Mouse (Mus musculus) adrenal gland, adult 2 months (tissue): ENCODE measurements around the gene Stfa3. TPM values are rescaled to one million over a fixed set of nuclear protein-coding genes. Genes with fewer than 3 reads are reported as not detected.
"Not testable (repeated sequence)": the region's sequence is repeated elsewhere in the genome, so short reads cannot be mapped to it uniquely, and the experiment has no call there.

Experiments
- DNase-seq: peaks from one replicate; pipeline ENCODE4 v3.0.0; 2021
- long read RNA-seq: library from polyadenylated mRNA; stranded (forward); transcript quantifications from one replicate; pipeline ENCODE4 v2.0.0, GENCODE M21; 2021
- polyA plus RNA-seq: library from polyadenylated mRNA; depleted of rRNA; stranded (reverse); fragments of >200 nt; gene quantifications from 2 replicates; pipeline ENCODE4 v1.2.3, GENCODE M21; 2012; rRNA removed
- total RNA-seq, 2 experiments: library from RNA; stranded (reverse); gene quantifications; 2 replicates each; pipeline ENCODE4 v1.2.3; 2021

The Stfa3 gene
- total RNA-seq (not detected), polyA plus RNA-seq (not detected in 2 replicates)
- long read RNA-seq, result 0 reads

- DNase-seq, result no peak
These were observed at the start of gene Stfa3 for GRCm38 (mm10) chr16:36455342-36455802. TSS of gene Stfa3 (minus strand) at chr16:36455392.

DNA sequence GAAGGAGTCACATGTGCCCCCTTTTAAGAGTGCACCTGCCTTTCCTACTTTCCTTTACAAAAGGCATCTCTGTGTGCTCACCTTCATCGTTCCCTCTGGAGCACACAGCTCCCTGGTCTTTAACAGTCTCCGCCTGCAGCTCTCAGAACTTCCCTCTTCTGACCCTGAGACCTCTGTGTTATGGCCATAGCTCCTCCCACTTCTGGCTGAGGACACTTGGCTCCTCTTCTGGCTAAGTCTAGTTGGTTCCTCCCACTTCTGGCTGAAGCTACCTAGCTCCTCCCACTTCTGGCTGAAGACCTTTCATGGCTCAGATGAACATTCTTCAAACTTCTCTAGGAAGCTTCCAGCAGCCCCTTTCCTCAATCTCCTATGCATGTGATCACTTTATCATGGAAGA, 47.1 kb upstream of the Stfa3 start:
- peak; percentile 2 for DNase-seq

GRCm38 (mm10) chr16:36492420-36492819, 37.2 kb upstream of the Stfa3 start:
- no peak for DNase-seq

- DNase-seq, result no peak
These were observed 21.7 kb upstream of the Stfa3 start for GRCm38 (mm10) chr16:36476866-36477265.

DNA sequence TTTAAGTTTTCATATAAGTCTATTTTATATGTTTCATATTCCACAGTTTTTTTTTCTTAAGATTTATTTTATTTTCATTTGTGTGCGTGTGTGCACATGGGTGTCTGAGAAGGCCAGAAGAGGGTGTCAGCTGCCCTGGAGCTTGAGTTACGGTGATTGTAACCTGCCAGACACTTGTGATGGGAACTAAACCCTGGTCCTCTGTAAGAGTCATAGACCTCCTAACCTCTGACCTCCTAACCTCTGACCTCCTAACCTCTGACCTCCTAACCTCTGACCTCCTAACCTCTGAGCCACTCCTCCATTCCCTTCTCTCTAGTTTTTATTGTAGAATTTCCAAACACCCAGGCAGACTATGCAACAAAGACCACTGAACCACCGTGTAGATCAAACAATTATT, 20.3 kb upstream of the Stfa3 start:
- no peak for DNase-seq

DNA sequence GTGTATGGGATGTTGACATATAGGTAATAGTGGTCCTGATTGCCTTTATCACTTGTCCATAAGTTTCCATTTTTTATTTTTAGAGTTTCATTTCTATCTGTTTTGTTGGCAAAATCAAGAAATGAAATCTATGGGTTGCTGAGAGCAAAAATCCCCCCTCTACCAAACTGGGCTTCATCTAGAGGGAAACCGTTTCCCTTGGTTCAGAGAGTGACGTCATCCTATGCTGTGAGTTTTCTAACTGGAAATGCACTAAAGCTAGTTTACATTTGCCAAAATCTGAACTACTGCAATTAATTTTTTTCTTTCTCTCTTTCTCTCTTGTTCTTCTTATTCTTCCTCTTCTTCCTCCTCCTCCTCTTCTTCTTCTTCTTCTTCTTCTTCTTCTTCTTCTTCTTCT, 19.7 kb upstream of the Stfa3 start:
- DNase-seq, result no peak

DNA sequence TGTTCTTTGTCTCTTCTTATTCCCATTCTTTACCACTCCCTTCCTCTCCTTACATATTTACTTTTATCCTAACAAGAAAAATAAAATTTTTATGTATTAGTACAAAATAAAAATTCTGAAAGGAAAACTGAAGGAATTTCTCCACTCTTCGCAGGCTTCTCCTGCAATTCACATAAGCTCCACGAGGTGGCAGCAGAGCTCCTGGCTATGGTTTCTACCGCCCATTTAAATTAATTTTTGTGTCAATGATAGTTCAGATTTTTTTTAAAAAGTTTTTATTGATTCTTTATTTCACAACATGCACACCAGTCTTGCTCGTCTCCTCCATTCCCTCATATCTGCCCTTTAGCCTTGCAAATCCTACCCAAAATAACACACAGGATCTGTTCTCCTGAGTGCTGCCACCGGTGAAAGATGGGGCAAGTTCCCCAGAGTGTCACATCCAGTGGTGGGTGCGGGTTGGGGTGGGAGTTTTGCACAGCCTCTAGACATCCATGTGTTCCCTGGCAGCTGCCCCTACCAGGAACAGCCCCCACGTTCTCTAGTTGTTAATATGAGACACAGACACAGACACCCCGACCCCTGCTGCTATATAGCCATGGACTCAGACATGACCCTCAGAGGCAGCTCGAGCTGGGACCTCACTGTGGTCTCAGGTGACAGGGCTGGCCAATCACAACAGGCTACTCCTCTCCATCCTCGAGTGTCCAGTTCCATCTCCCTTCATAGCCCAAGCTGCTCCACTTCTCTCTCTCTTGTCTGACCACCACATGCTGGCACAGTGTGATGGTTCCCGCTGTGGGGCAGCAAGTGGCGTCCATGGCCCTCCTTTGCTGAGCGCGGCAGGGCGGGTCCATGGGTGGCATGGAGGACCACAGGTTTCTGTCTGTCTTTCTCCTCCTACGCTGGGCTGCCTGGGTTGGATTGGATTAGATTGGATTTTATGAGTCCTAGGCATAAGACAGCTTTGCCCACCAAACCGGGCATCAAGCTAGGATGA, 18.3 kb upstream of the Stfa3 start:
- DNase-seq, result peak; percentile 19

- DNase-seq, result no peak
These were observed 16.0 kb upstream of the Stfa3 start for GRCm38 (mm10) chr16:36471066-36471633.

GRCm38 (mm10) chr16:36469955-36470478, 14.8 kb upstream of the Stfa3 start:
- peak; percentile 30 for DNase-seq

DNA sequence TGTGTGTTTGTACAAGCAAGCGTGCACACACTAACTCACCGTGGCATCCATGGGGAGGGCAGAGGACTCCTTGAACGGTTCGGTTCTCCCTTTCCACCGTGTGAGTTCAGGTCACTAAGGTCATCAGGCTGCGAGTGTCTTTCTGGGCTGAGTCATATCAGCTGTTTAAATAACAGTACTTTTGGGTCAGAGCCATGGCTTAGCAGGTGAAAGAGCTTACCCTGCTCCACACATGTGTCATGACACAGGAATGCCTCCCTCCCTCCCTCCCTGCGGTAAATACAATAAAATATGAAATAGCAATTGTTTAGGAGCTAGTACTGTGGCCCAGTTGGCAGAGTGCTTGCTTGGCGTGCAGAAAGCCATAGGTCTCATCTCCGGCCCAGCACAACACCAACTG, 14.2 kb upstream of the Stfa3 start:
- DNase-seq, result no peak

DNA sequence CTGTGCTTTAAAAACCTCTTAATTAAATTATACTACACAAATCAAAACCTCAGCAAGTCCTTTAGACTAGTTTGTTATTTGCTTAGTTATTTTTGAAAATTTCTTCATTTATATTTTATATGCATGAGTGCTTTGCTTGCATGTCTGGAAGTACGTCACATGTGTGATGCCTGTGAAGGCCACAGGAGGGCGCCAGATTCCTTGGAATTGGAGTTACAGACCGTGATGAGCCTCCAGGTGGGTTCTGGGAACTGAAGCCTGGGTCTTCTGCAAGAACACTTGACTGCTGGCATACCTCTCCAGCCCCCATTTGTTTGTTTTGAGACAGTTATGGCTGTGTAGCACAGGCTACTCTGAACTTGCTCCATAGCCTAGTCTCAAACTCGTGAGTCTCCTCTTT, 13.7 kb upstream of the Stfa3 start:
- no peak for DNase-seq

DNA sequence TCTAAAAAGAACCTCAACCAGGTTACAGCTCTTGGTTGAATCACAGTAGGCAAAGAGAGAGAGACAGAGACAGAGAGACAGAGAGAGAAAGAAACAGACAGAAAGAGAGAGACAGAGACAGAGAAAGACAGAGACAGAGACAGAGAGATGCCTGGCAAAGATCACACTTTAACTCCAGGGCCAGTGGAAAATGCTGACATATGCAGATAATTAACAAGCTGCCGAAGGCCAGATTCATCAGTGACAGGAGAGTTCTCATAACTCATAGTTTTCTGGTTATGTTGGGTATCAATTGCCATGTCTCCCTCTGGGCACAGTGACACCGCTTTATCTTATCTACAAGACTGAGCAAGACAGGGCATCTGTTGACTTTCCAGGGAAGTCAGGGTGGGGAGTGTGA, 12.7 kb upstream of the Stfa3 start:
- DNase-seq, result no peak

GRCm38 (mm10) chr16:36465436-36465835, 10.2 kb upstream of the Stfa3 start:
- no peak for DNase-seq

GRCm38 (mm10) chr16:36464076-36464475, 8.9 kb upstream of the Stfa3 start:
- peak; percentile 75 for DNase-seq

GRCm38 (mm10) chr16:36460426-36460825, 5.2 kb upstream of the Stfa3 start:
- DNase-seq, result no peak

- not testable (repeated sequence) for DNase-seq
These were observed 34.2 kb downstream of the Stfa3 start for GRCm38 (mm10) chr16:36420979-36421378.

GRCm38 (mm10) chr16:36408357-36408756, 46.8 kb downstream of the Stfa3 start, which contains the start of gene Stfa2:
TSS of gene Stfa2 (minus strand) at chr16:36408457.
- DNase-seq, result no peak

Other genes with a start within 250 kb of the Stfa3 start
- not detected for gene Gm5416, start 245.0 kb downstream of the Stfa3 start, total RNA-seq
- gene Gm5416, start 245.0 kb downstream of the Stfa3 start, polyA plus RNA-seq, result not detected in 2 replicates
- gene 2010005H15Rik, start 233.9 kb downstream of the Stfa3 start, total RNA-seq, result 1 to 10 TPM in 1 of 2 experiments, not detected in 1; 3.5 TPM
- not detected in 2 replicates for gene 2010005H15Rik, start 233.9 kb downstream of the Stfa3 start, polyA plus RNA-seq
- gene Stfa1, start 178.4 kb downstream of the Stfa3 start, total RNA-seq, result not detected
- not detected in 2 replicates for gene Stfa1, start 178.4 kb downstream of the Stfa3 start, polyA plus RNA-seq
- gene BC117090, start 121.1 kb downstream of the Stfa3 start, total RNA-seq, result not detected
- not detected in 2 replicates for gene BC117090, start 121.1 kb downstream of the Stfa3 start, polyA plus RNA-seq
- gene BC100530, start 87.6 kb downstream of the Stfa3 start, total RNA-seq, result not detected
- not detected in 2 replicates for gene BC100530, start 87.6 kb downstream of the Stfa3 start, polyA plus RNA-seq
- gene Stfa2, start 46.9 kb downstream of the Stfa3 start, total RNA-seq, result not detected
- not detected in 2 replicates for gene Stfa2, start 46.9 kb downstream of the Stfa3 start, polyA plus RNA-seq
- gene Casr, start 106.7 kb upstream of the Stfa3 start, total RNA-seq, result not detected
- gene Casr, start 106.7 kb upstream of the Stfa3 start, polyA plus RNA-seq, result not detected in 2 replicates
- gene Cd86, start 210.7 kb upstream of the Stfa3 start, total RNA-seq, result 1 to 10 TPM; 1.6 to 2.8 TPM
- gene Cd86, start 210.7 kb upstream of the Stfa3 start, polyA plus RNA-seq, result 0.19 and 0.48 TPM in 2 replicates
- gene Ildr1, start 238.6 kb upstream of the Stfa3 start, total RNA-seq, result not detected
- gene Ildr1, start 238.6 kb upstream of the Stfa3 start, polyA plus RNA-seq, result not detected in 2 replicates